In genomic region chr2:57649002-57649401, GRCm38 (mm10) we compare ENCODE assay signal across 15 mouse cellular contexts.
"Had no signal": no experiment of that assay in that cellular context is flagged by ENCODE, and none has a peak within 500 bp of the region (broad histone marks: within the 10 kb centered on the region; RNA-seq: fewer than 3 reads in every experiment).

No protein-coding gene starts in this region.

- DNase-seq: retina, postnatal 1 day; right cerebral cortex, adult 18-20 months; right cerebral cortex, postnatal 14 days; right cerebral cortex, postnatal 25 days; right cerebral cortex, postnatal 4 days; spleen, adult 18-20 months; thymus, adult 18-20 months; thymus, adult 2 months; thymus, postnatal 14 days; thymus, postnatal 25 days; thymus, postnatal 36 days; thymus, postnatal 4 days had no signal

- H3K27me3 ChIP-seq: neural tube, embryonic 15.5 days; stomach, embryonic 15.5 days had no signal

- H3K9ac ChIP-seq: neural tube, embryonic 15.5 days; stomach, embryonic 15.5 days had no signal

- H3K9me3 ChIP-seq: neural tube, embryonic 15.5 days; stomach, embryonic 15.5 days had no signal

- H3K36me3 ChIP-seq: neural tube, embryonic 15.5 days; stomach, embryonic 15.5 days had no signal

- H3K4me3 ChIP-seq: neural tube, embryonic 15.5 days; stomach, embryonic 15.5 days had no signal

- H3K4me2 ChIP-seq: neural tube, embryonic 15.5 days; stomach, embryonic 15.5 days had no signal

- H3K4me1 ChIP-seq: neural tube, embryonic 15.5 days; stomach, embryonic 15.5 days had no signal

- H3K27ac ChIP-seq: neural tube, embryonic 15.5 days; stomach, embryonic 15.5 days; stomach, postnatal 0 days had no signal
